Mouse (Mus musculus): ENCODE measurements around the gene Gid4. TPM values are rescaled to one million over a fixed set of nuclear protein-coding genes. Genes with fewer than 3 reads are reported as not detected.
A peak's percentile ranks its signal among the peaks of the same experiment; 100 is the strongest.

Gene Gid4
- polyA plus RNA-seq, 1 experiment from 2014 or later = 30.1 TPM

DNA sequence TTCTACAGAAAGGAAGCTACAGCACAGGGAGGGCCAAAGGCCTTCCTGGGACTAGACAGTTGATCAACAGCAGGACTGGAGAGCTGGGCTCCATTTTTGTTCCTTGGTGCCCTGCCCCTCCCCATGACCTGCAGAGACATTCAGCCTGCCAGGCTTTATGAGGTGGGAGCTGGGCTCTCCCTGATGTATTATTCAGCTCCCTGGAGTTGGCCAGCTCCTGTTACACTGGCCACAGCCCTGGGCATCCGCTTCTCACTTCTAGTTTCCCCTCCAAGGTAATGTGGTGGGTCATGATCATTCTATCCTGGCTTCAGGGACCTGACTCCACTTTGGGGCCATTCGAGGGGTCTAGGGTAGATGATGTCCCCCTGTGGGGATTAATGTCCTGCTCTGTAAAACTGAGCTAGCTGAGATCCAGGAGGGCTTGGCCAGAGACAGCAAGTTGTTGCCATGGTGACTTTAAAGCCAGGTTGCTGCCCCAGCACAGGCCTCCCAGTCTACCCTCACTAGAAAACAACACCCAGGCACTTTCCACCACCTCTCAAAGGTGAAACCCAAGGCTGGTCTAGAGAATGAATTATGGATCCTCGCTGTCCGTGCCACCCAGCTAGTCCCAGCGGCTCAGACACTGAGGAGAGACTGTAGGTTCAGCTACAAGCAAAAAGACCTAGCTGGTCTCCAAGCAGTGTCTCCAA is 58.9 kb downstream of the Gid4 start:
- no peak for ATAC-seq (ENCODE audit: low FRiP score)
- H3K27me3 ChIP-seq = no peaks in the 10 kb centered on the region
- 86% methylated on average over 5 of the region's 5 CpGs for WGBS
- no peaks in the 10 kb centered on the region for H3K36me3 ChIP-seq
- no peaks in the 10 kb centered on the region for H3K9me3 ChIP-seq (replicated peaks)
- H3K4me1 ChIP-seq = no peaks in the 10 kb centered on the region
- H3K4me2 ChIP-seq (replicated peaks) = no peak overlapping the region
- H3K9ac ChIP-seq = no peak overlapping the region
- H3K4me3 ChIP-seq = no peak overlapping the region
- no peak overlapping the region for H3K27ac ChIP-seq

DNA sequence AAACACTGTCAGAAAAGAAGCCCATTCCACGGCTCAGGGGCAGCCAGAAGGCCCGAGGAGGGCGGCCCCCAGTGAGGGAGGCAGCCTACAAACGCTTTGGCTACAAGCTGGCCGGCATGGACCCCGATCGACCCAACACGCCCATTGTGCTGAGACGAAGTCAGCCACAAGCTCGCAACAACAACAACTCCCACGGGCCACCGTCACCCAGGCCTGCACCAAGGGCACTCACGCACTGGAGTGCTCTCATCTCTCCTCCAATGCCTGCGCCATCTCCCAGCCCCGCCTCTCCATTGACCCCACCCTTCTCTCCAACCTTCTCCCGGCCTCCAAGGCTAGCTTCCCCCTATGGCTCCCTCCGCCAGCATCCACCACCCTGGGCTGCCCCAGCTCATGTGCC is 61.2 kb downstream of the Gid4 start:
- WGBS = 46% methylated on average over 14 of the region's 17 CpGs
- H3K27ac ChIP-seq = no peak overlapping the region

DNA sequence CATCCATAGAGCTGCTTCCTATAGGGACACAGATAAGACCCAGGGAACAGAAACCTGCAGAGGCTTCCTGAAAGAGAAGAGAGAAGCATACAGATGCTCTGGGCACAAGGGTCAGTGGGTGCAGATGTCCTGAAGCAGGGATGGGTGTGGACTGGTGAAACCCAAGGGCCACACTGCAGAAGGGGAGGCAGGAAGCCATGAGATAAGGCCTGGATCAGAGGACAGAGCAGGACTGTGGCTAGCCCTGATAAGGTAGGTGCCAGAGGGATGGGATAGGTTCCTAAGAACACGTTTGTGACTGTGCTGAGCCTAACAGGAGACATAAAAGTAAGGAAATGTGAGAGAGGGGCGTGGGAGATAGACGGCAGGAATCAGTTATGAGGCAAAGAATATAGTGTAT is 69.3 kb downstream of the Gid4 start:
- Histone ChIP-seq H3K36me3 (no peaks in the 10 kb centered on the region), H3K4me1 (no peaks in the 10 kb centered on the region), H3K9ac (no peak overlapping the region), H3K4me2 (replicated peaks) (no peak overlapping the region), H3K27ac (no peak overlapping the region), H3K9me3 (replicated peaks) (no peaks in the 10 kb centered on the region), H3K4me3 (no peak overlapping the region), H3K27me3 (no peaks in the 10 kb centered on the region)
- WGBS = 71% methylated on average over 3 of the region's 3 CpGs
- no peak for ATAC-seq (ENCODE audit: low FRiP score)

More for the DNA sequence above, 61.2 kb downstream of the Gid4 start:
- no peaks in the 10 kb centered on the region for H3K36me3 ChIP-seq
- no peaks in the 10 kb centered on the region for H3K9me3 ChIP-seq (replicated peaks)
- ATAC-seq (ENCODE audit: low FRiP score) = no peak
- 0 out of 2 replicates have a peak overlapping the region, but pooled peaks have one; percentile 2 for H3K4me2 ChIP-seq (replicated peaks)
- no peak overlapping the region for H3K4me3 ChIP-seq
- H3K27me3 ChIP-seq = no peaks in the 10 kb centered on the region
- H3K4me1 ChIP-seq = no peaks in the 10 kb centered on the region
- no peak overlapping the region for H3K9ac ChIP-seq

DNA sequence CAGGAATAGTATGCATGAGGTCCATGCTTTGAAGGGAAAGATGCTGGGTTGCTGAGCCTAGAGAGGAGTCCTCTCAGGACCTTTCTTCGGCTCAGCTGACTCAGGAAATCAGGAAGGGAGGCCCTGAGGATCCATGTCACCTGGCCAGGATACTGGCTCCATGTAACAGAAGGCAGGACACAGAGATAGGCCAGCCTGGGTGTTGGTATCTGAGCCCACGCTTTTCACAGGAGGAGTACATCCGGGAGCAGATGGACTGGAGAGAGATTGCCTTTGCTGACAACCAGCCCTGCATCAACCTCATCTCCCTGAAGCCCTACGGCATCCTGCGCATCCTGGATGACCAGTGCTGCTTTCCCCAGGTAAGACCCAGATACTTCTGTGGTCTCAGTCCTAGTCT is 75.8 kb downstream of the Gid4 start:
- ATAC-seq (ENCODE audit: low FRiP score) = no peak
- Histone ChIP-seq H3K9ac (no peak overlapping the region), H3K9me3 (replicated peaks) (no peaks in the 10 kb centered on the region), H3K4me1 (no peaks in the 10 kb centered on the region), H3K36me3 (no peaks in the 10 kb centered on the region), H3K27me3 (no peaks in the 10 kb centered on the region), H3K27ac (no peak overlapping the region), H3K4me2 (replicated peaks) (no peak overlapping the region), H3K4me3 (no peak overlapping the region)
- WGBS = 92% methylated on average over 5 of the region's 5 CpGs

DNA sequence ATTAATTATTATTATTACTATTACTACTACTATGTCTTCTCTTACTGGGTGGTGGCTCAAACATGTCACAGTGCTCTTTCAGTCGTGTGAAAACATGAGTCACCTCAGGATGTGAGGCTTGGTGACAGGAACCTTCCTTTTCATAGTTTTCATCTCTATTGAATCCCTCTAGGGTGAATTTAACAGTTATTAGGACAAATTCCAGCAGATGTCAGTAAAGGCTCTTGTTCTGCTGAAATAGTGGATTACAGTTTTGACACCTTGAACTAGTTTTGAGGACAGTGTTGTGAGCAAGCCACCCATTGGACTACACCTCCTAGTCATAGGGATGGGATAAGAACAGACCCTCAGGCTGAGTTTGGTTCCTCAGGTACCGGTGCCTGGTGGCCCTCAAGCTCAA is 78.7 kb downstream of the Gid4 start:
- Histone ChIP-seq H3K27me3 (no peaks in the 10 kb centered on the region), H3K4me2 (replicated peaks) (no peak overlapping the region), H3K27ac (no peak overlapping the region), H3K4me1 (no peaks in the 10 kb centered on the region), H3K4me3 (no peak overlapping the region), H3K9ac (no peak overlapping the region), H3K9me3 (replicated peaks) (no peaks in the 10 kb centered on the region), H3K36me3 (no peaks in the 10 kb centered on the region)
- ATAC-seq (ENCODE audit: low FRiP score) = no peak
- 70% methylated on average over 2 of the region's 2 CpGs for WGBS

Other genes with a start within 250 kb of the Gid4 start
- gene Srebf1, start 194.6 kb upstream of the Gid4 start, polyA plus RNA-seq (2016; fragmentation: Nextera tagmentation; extraction: Ambion mirVana) = 49.2 and 51.9 TPM in 2 replicates
- gene Tom1l2, start 64.2 kb upstream of the Gid4 start, polyA plus RNA-seq (2016; fragmentation: Nextera tagmentation; extraction: Ambion mirVana) = 40.8 and 45.4 TPM in 2 replicates
- gene Drc3, start 63.8 kb upstream of the Gid4 start, polyA plus RNA-seq (2016; fragmentation: Nextera tagmentation; extraction: Ambion mirVana) = 5.0 and 6.7 TPM in 2 replicates
- gene Atpaf2, start 1.3 kb downstream of the Gid4 start, polyA plus RNA-seq (2016; fragmentation: Nextera tagmentation; extraction: Ambion mirVana) = 37.4 and 38.0 TPM in 2 replicates
- gene Drg2, start 37.4 kb downstream of the Gid4 start, polyA plus RNA-seq (2016; fragmentation: Nextera tagmentation; extraction: Ambion mirVana) = 94.4 and 96.7 TPM in 2 replicates
- 0.30 TPM in 2 replicates for gene Myo15, start 52.2 kb downstream of the Gid4 start, polyA plus RNA-seq (2016; fragmentation: Nextera tagmentation; extraction: Ambion mirVana)
- 35.1 and 37.8 TPM in 2 replicates for gene Alkbh5, start 119.2 kb downstream of the Gid4 start, polyA plus RNA-seq (2016; fragmentation: Nextera tagmentation; extraction: Ambion mirVana)

Measured in hindbrain, embryonic 12.5 days (tissue).